Mouse (Mus musculus) olfactory bulb, adult 2 months (tissue): ENCODE measurements around the gene Nat14.

Experiments used
- CTCF ChIP-seq: fragments of 200-500 bp; IDR thresholded peaks from 2 replicates; pipeline ENCODE4 v1.5.1; 2012; ENCODE audit warnings: low read depth, mild to moderate bottlenecking, low read length, moderate library complexity; ENCODE audit not compliant: insufficient read depth
- POLR2A ChIP-seq: fragments of 200-500 bp; IDR thresholded peaks from 2 replicates; pipeline ENCODE4 v1.6.1; 2012; ENCODE audit warnings: mild to moderate bottlenecking, low read depth, low read length, moderate library complexity; ENCODE audit not compliant: insufficient read depth

DNA sequence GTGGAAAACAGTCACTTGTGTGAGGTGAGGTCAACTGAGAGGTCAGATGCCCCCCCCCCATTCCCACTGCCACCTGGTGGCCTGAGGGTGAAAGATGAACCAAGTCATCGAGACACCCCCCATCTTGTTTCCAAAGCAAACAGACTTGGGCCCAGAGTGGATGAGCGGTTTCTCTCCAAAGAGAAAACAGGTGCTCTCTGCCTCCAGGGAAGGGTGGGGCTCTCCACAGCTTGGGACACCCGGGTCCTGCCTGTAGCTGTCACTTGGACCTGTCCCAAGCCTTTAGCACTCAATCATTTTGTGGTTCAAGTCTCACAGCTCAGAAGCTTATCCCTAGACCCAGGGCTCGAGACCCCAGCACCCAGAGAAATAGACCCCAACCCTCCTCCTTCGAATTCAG lies 41.7 kb downstream of the Nat14 start:
- no peak for TF ChIP-seq CTCF
- TF ChIP-seq POLR2A, result no peak
